Mouse (Mus musculus) heart, postnatal 14 days (tissue): ENCODE data around the gene Coch. TPM values are rescaled to one million over a fixed set of nuclear protein-coding genes. Genes with fewer than 3 reads are reported as not detected.
"Not testable (repeated sequence)": the region's sequence is repeated elsewhere in the genome, so short reads cannot be mapped to it uniquely, and the experiment has no call there.

Experiments used
- DNase-seq, 2 experiments: peaks; one replicate each; pipeline ENCODE4 v3.0.0; 2021 to 2022
- intact Hi-C: fragments of 180-260 bp; cut with DNase I; formaldehyde crosslinking; loops from one replicate; pipeline ENCODE4 v1.15.1; 2025
- long read RNA-seq, 2 experiments: library from polyadenylated mRNA; stranded (forward); transcript quantifications; one replicate each; pipeline ENCODE4 v2.0.0; 2021
- total RNA-seq, 2 experiments: library from RNA; stranded (reverse); gene quantifications; 2 replicates each; pipeline ENCODE4 v1.2.3; 2021

Gene Coch
- total RNA-seq = under 1 TPM; 0.15 to 0.17 TPM
- long read RNA-seq, experiment 1 = 0 reads
- long read RNA-seq, experiment 2 = 0 reads

DNA sequence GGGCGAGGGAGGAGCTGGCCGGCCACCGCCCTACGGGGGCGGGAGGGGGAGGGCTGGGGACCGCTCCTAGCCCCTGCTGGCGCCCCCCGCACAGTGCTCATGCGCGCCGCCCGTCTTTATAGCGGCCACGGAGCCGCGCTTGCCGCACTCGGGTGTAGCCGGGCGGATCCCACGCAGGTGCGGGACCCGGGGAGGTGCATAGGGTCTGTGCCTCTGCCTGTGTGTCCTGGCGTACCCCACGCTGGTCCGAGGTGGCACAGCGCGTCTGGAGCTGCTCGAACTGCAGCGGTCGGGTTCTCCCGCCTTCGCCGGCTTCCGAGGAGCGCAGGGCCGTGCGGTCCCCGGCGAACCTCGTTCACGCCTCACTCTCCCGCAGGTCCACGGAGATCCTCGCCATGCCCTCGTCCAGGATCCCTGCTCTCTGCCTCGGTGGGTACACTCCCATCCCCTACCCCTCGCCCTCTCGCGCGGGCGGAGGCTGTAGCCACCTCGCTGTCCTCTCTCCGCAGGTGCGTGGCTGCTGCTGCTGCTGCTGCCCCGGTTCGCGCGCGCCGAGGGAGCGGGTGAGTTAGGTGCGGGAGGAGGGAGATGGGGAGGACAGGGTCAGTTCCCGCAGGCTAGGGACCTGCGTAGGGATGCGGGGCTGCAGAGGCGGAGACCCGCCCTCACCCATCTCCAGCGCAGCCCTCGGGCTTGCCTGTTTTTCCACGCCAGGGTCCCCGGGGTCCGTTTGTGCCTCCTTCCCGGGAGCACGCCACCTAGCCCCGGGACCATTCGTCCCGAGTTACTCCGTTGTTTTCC lies at the start of gene Coch:
Gene Coch (plus strand): TSS at position 113 of the 801 bp plus-strand sequence.
- DNase-seq = peak; percentile 9 to 17
- intact Hi-C loops = no loop called here

DNA sequence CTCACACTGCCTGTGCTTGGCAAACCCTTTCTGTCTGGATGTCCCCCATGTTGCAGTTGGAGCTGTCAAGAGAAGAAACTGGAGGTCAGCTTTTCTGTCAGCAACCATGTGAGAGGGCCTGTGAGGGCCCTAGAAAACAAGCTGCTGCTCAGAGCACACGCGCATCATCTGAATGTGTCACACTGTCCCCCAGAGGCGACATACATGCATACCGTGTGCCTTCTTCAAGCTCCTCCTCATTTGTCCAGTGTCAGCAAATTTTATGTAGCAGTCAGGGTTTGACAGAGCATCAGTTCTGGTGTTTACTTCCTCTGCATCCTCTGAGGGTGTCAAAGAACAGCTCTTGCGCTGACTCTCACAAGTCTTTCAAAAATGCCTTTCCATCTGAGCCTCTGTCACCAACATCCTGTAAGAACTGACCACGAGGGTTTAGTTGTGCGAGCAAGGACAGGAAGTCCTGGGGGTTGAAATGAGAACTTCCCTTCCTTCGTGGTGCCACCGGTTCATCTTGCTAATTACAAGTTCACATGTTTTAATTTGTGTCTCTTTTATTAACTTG lies 49.7 kb upstream of the Coch start:
- intact Hi-C loops = no loop called here
- no peak for DNase-seq

DNA sequence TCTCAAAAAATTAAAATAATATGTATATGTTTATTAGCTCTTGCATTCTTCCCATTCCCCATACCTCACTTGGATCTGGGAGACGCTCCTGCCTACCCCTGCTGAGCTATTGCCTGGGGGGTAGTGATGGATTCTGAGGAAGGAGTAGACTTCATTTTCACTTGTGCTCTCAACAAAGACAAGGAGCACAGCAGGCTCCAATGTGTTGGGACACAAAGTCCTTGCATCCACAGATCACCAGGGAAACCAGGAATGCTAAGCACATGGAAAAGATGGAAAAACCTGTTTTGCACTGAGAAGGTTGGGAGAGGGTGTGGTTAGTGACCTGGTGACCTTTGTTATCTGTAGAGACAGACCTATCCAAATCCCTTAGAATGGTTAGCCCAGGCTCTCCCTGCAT lies 38.1 kb upstream of the Coch start:
- intact Hi-C loops = no loop called here

DNA sequence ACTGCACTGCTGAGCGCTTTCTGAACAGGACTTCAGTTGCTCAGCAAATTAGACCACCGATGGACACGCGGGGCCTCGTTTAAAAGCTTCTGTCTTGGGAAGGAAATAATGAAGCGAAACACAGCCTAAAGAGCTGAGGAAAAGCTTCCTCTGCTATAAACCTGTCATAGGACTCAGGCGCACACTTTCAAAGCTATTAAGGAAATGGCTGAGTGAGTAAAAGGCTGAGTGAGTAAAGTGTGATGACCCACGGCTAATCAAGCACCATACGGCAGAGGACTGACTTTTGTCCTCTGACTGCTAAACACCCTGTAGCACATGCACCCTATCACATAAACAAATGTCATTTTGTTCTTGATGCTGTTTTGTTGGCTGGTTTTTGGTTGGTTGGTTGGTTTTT lies 31.7 kb upstream of the Coch start:
- intact Hi-C loops = no loop called here

More for the DNA sequence above, 38.1 kb upstream of the Coch start:
- no peak for DNase-seq

DNA sequence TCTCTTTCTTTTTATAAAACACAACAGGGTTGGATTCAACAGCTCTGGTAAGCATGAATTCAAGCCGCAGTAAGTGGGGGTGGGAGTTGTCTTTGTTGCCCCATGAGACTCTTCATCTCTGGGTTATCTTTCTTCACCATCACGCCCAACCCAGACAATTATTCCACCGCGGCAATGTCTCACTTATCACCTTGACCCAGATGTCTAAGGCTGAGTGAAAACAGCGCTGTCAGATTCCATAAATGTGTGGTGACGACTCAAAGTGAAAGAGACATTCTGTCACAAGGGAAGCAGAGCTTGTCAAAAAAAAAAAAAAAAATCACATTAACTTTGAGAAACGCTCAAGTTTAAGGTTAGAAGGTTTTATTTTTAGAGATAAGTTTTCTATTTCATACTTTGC lies 25.9 kb upstream of the Coch start:
- DNase-seq = no peak
- intact Hi-C loops = no loop called here

More for the DNA sequence above, 31.7 kb upstream of the Coch start:
- DNase-seq = no peak

DNA sequence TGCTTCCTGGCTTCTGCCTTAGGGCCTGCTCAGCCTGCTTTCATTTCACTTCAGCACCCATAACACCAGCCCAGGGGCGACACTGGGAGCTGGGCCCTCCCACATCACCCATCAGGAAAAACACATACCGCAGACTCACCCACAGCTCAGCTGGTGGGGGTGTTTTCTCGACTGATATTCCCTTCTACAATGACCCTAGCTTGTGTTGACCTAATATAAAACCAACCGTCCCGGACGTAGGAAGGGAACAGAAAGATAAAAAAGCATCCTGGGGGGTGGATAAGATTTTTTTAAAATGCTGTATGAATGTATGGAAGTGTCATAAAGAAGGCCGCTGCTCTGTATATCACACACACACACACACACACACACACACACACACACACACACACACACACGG lies 23.7 kb upstream of the Coch start:
- DNase-seq = no peak
- intact Hi-C loops = no loop called here

DNA sequence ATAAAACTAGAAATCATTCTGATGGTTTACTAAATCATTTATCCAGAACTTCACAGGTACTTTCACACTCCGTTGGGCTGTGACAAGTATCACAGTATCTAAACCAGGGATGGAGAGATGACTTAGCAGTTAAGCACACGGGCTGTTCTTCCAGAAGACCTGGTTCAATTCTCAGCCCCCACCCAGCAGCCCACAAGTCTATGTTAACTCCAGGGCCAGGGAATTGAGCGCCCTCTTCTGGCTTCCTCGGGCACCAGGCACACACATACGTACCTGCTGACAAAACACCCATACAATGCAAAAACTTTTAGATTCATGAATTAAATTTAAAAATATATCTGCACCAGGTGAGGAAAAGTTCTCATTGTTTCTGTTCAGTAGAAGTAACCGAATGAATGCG lies 23.2 kb upstream of the Coch start:
- intact Hi-C loops = no loop called here
- no peak for DNase-seq

DNA sequence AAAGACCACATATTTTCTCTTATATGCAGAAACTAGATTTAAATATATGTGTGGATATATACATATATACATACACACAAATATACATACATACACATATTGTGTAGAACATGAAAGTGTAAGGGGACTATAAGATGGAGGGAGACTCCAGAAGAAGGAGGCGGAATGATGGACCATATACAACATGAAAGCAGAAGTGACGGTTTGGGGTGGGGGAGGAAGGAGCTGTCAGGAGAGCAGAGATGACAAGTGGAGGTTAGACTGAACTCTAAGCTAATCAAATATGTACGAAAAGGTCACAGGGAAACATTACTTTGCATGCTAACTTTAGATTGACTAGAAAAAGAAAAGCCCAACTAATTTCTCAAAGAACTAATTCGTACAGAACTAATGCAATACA lies 20.5 kb upstream of the Coch start:
- DNase-seq = no peak
- intact Hi-C loops = no loop called here

DNA sequence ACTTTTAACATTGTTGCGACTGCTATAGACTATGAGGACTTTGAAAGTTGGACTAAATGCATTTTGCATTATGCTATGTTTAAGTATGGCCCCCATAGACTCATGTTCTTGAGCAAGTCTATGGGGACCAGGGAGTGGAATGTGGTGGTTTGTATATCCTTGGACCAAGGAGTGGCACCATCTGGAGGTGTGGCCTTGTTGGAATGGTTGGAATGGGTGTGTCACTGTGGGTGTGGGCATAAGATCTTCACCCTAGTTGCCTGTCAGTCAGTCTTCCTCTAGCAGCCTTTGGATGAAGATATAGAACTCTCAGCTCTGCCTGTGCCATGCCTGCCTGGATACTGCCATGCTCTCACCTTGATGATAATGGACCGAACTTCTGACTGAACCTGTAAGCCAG lies 15.3 kb upstream of the Coch start:
- DNase-seq, intact Hi-C loops: not testable (repeated sequence)

DNA sequence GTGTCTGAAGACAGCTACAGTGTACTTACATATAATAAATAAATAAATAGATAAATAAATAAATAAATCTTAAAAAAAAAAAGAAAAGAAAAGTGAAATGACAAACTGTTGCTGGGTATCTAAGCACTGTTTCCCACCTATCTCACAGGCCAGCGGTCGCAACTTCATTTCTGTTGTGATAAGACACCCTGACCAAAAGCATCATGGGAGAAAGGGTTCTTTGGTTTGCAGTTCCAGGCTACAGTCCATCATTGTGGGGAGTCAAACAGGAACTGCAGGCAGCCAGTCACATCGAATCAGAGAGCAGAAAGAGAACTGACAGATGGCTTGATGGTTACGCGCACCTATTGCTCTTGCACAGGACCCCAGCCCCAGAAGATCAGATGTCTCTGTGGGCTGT lies 3.9 kb upstream of the Coch start:
- intact Hi-C loops = no loop called here
- no peak for DNase-seq

DNA sequence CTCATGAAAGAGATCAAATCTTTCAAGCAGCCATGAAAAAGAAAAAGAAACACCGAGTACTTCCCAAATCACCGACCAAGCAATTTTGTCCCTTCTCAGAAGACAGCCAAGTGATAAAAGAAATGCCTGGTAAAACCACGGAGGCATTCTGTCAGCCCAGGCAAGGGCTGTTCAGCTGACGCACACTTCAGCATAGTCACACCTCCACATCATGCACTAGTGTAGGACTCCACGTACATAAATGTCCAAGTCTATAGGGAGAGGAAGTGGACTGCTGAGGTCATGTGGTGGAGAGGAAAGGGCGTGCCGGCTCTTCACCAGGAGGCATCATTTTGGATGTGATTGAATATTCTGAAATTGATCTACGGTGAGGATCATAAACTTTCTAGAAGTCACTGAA lies 1.2 kb upstream of the Coch start:
- no peak for DNase-seq
- intact Hi-C loops = no loop called here

DNA sequence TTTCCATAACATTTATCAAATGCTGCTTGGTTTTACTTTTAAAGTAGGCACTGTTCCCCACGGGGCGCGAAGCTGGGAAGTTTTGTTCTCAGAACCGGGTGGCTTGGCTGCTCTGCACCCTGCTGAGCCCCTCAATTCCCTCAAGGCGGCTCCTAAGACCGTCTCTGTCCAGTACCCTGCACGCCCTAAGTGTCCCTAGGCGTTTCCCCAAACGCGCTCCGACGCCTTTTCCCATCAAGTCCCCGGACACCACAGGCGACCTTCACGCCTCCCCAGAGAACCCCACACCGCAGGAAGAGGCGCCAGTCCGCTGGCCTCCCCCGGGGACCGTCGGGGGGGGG lies 283 bp upstream of the Coch start:
- intact Hi-C loops = no loop called here
- DNase-seq = no peak

DNA sequence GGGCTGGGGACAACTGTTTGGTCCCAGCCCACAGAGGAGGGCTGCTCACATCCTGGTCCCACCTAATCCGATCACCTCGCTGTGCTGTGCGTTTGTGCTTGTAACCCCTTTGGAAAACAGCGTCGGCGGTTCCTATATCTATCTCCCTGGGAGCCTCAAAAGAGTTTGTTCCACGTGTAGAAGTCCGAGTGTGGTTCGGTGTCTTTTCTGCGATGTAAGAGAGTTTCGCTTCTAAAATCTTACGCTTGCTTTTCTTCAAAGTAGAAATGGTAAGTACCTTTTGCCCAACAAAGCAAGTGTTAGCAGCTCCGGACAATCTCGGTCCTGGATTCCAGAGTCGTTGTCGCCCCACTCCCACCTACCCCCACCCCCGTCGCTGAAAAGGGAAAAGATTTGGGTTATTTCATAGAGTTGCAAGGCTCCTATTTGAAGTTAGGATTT lies 909 bp downstream of the Coch start:
- no peak for DNase-seq
- intact Hi-C loops = no loop called here

DNA sequence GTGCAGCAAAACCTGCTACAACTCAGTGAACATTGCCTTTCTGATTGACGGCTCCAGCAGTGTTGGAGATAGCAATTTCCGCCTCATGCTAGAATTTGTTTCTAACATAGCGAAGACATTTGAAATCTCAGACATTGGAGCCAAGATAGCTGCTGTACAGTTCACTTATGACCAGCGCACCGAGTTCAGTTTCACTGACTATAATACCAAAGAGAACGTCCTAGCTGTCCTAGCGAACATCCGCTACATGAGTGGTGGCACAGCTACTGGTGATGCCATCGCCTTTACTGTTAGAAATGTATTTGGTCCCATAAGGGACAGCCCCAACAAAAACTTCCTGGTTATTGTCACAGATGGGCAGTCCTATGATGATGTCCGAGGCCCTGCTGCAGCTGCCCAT lies 10.2 kb downstream of the Coch start:
- intact Hi-C loops = no loop called here
- no peak for DNase-seq

DNA sequence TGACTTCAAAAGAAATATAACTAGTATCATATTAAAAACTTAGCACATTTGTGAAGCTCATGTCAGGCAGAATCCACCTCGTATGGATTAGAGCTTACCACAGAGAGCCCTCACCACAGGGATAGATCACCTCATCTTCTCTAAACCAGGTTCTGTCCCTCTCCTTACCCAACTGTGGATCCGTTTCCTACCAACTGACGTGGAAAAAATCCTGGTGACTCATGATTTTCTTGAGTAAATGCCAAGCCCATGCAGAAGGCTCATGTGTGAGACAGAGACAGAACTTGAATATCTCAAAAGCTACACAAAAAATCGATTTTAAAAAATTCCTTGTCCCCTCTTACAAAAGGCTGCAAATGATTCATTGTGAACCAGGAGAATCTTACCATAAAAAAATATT lies 13.0 kb downstream of the Coch start:
- intact Hi-C loops = no loop called here
- no peak for DNase-seq

DNA sequence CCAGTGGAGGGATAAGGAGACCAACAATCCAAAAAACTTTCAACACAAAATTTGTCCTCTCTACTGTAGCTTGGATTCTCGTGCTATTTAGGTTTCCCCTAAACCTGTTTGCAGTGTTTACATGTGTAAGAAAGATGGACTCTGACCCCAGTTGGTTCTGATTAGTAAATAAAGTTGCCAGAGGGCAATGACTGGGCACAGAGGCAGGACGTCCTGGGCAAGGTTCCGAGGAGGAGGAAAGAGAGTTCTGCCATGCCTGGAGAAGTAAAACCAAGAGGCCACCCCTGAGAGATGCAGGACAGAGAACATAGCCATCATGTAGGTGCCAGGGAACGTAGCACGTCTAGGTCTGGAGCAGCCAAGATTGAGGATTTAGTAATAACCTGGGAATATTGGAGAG lies 19.2 kb downstream of the Coch start:
- intact Hi-C loops = no loop called here
- no peak for DNase-seq

DNA sequence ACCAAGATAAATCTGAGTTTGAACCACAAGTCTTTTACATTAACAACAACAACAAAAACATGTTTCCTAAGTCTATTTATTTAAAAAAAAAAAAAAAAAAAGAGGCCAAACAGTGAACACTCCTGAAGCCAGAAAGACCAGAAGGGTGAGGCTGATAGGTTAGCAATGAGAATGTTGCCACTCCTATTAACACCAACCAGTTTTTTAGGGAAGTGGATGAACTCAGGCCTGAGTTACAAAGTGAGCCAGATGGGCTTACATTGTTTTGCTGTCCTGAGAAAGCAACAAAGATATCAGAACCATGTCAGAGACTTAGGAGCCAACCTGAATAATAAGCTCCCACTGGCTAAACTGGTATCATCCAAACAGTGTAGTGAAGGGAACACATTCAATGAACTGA lies 27.4 kb downstream of the Coch start:
- intact Hi-C loops = loop anchor here (5.0 kb wide), 1 partner anchor 218 kb away; no protein-coding TSS in a partner anchor
- DNase-seq = no peak

DNA sequence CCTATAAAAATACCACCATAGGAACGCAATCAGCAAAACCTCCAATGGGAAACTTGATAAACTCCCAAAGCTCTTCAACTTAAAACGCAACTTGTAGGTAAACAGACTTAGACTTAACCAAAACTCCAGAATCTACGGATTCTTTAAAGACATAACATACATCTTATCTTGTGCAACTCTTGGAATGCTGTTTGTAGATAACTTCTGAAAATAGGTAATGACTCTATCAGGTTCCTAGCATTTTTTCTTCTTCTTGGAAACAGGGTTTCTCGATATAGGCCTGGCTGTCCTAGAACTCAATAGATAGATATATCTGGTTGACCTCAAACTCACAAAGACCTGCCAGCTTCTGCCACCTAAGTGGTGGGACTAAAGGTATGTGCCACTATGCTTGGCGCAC lies 28.0 kb downstream of the Coch start:
- intact Hi-C loops = loop anchor here (5.0 kb wide), 1 partner anchor 219 kb away; no protein-coding TSS in a partner anchor

DNA sequence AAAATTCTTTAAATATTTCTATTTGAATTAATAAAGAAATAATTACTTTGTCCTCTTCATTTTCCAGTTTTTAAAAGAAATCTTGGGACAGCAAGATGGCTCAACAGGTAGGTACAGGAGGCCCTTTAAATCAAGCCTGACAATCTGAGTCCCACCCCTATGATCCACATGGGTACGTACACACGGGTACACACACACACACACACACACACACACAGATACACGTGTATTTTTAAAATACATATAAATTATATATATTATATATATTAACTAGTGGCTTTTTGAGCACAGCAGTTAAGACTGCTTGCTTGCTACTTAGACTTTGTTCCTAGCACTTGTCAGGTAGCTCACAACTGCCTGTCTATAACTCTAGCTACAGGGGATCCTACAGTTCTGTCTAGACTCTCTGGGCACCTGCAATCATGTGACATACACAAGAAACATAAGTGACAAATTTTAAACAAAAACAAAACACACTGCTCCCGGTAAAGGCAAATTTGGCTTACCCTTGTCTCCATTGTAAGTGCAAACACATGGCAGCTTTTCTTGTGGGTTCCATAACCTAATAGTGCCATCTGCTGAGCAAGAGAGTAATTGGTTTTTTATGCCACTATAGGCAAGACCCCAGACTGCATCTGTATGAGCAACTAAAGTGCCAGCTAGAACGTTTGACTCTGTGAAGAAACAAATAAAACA lies 29.7 kb downstream of the Coch start:
- intact Hi-C loops = loop anchor here (5.0 kb wide), 1 partner anchor 221 kb away; no protein-coding TSS in a partner anchor
- no peak for DNase-seq

More for the DNA sequence above, 28.0 kb downstream of the Coch start:
- no peak for DNase-seq

DNA sequence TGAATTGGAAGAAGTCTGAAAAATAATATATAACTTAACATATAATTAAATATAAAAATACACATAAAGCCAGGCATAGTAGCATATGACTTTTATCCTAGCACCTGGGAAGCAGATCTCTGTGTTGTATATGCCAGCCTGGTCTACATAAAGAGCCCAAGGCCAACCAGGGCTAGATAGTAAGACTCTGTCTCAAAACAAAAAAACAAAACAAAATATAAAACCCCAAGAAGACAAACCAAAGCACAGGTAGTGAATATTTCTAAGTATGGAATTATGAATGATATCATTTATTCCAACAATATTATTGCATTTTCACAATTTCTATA lies 30.2 kb downstream of the Coch start:
- intact Hi-C loops = loop anchor here (5.0 kb wide), 1 partner anchor 221 kb away; no protein-coding TSS in a partner anchor
- no peak for DNase-seq

DNA sequence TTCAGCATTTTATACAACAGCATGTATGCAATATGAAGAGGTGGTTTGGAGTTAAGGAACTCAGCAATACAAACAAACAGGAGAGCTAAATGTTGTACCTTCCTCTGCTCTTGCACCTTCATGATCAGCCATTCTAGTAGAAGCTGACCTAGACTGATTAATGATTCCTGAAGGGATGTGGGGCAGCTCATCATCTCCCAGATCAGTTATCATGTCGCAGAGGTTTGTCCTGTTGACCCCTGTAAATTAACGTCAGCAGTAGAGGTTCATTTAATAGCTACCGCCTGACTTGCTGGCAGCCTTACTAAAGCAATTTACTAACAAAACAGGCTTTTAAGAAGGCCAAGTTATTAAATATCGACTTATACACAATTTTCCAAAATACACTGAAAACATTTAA lies 40.3 kb downstream of the Coch start:
- DNase-seq = no peak
- intact Hi-C loops = no loop called here

DNA sequence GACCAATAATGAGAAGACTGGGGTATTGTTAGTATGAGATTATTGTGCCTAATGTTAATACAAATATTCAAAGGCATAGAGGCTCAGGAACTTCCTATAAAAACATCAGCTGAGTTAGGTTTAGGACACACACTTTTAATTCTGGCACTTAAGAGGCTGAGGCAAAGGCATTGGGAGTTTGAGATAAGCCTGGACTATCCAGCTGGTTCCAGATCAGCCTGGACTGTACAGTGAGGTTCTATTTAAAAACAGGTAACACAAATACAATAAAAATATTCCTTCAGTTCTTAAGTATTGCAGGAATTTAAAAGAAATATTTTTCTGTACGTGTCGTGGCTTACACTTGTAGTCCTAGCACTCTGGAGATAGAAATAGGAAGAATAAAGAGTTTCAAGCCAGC lies 43.1 kb downstream of the Coch start:
- intact Hi-C loops = no loop called here
- no peak for DNase-seq
